Mouse (Mus musculus): ENCODE measurements around the gene Capns1. TPM values are rescaled to one million over a fixed set of nuclear protein-coding genes. Genes with fewer than 3 reads are reported as not detected.

Capns1 gene
- polyA plus RNA-seq, 1 experiment = 359 TPM

DNA sequence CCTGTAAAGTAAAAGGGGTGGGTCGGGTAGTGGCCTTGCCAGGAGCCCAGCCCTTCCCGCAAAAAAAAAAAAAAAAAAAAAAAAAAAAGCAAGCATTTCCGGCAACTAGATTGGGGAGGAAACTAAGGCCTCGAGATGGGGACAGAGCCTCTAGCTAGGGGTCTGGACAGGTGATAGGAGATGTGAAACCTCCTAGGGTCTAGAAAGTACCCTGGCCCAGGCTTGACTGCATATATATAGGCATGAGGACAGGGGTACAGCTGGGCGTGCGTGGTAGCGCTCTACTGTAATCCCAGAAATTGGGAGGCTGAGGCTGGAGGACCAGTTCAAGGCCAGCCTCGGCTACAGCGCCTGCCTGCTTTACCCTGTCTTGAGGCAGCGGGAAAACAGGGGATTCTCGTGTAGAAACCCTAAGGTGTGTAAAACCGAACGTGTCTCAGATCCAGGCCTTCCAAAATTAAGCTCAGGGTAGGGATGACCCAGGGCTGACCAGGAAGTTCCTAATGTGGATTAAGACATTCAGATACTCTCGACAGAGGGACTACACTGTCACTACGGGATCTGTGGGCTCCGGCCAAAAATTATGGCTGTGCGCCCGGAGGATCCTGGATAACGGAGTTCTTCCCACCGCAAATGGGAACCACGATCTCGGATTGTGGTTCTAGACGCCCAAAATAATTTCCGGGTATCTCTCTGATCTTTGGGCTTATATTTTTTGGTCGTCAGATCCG is 4.3 kb downstream of the Capns1 start:
- TF ChIP-seq POLR2A (IDR thresholded peaks at IDR 0.05; ENCODE audit: insufficient read depth, low read length) (no peak), EP300 (IDR thresholded peaks at IDR 0.05; ENCODE audit: insufficient read depth, low read depth, low read length) (no peak), CTCF (IDR thresholded peaks at IDR 0.05; ENCODE audit: low read depth, low read length) (no peak)
- H3K27me3 ChIP-seq (ENCODE audit: control insufficient read depth, insufficient read depth, low read length, poor library complexity, severe bottlenecking) = no peaks in the 10 kb centered on the region
- peak overlapping the region; percentile 93 for H3K4me3 ChIP-seq (ENCODE audit: low read depth, low read length)
- no peaks in the 10 kb centered on the region for H3K9me3 ChIP-seq (replicated peaks; ENCODE audit: control insufficient read depth, insufficient read depth, low read length, poor library complexity, severe bottlenecking)
- peaks cover 22% of the 10 kb centered on the region for H3K36me3 ChIP-seq (ENCODE audit: control insufficient read depth, insufficient read depth, low read length, poor library complexity, severe bottlenecking)
- peaks cover 3% of the 10 kb centered on the region for H3K4me1 ChIP-seq (ENCODE audit: control insufficient read depth, insufficient read depth, low read length)
- peak overlapping the region; percentile 83 for H3K9ac ChIP-seq (ENCODE audit: low read depth, poor library complexity, severe bottlenecking)
- peak overlapping the region; percentile 80 for H3K27ac ChIP-seq (ENCODE audit: insufficient read depth, low read length)

DNA sequence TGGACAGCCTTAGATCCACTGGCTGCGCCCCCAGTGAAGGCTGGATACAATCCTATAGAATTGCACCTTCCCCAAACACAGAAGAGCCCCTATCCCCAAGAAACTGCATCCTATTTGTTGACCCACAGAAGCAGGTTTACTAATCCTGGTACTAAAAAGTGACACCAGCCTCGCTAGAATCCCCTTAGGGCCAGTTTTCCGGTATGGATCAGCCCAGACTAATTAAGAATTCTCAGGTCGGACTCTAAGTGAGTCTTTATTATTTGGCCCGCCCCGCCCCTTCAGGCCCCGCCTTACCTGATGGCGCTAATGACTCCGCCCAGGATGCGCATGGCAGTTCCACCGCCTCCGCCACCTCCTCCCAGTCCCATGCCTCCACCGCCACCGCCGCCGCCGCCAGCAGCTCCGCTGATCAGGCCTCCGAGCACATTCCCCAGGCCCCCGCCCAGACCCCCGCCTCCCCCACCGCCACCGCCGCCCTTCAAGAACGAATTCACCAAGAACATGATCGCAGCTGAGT is 5.0 kb downstream of the Capns1 start:
- Histone ChIP-seq H3K4me1 (ENCODE audit: control insufficient read depth, insufficient read depth, low read length) (peaks cover 3% of the 10 kb centered on the region), H3K9me3 (replicated peaks; ENCODE audit: control insufficient read depth, insufficient read depth, low read length, poor library complexity, severe bottlenecking) (no peaks in the 10 kb centered on the region), H3K9ac (ENCODE audit: low read depth, poor library complexity, severe bottlenecking) (peak overlapping the region; percentile 83), H3K4me3 (ENCODE audit: low read depth, low read length) (peak overlapping the region; percentile 93), H3K27ac (ENCODE audit: insufficient read depth, low read length) (peak overlapping the region; percentile 91), H3K27me3 (ENCODE audit: control insufficient read depth, insufficient read depth, low read length, poor library complexity, severe bottlenecking) (no peaks in the 10 kb centered on the region), H3K36me3 (ENCODE audit: control insufficient read depth, insufficient read depth, low read length, poor library complexity, severe bottlenecking) (peaks cover 28% of the 10 kb centered on the region)
- TF ChIP-seq CTCF (IDR thresholded peaks at IDR 0.05; ENCODE audit: low read depth, low read length) (no peak), POLR2A (IDR thresholded peaks at IDR 0.05; ENCODE audit: insufficient read depth, low read length) (peak; percentile 43), EP300 (IDR thresholded peaks at IDR 0.05; ENCODE audit: insufficient read depth, low read depth, low read length) (0 out of 2 replicates have a peak, but pooled peaks have one; percentile 36)

- no peak for TF ChIP-seq EP300 (IDR thresholded peaks at IDR 0.05; ENCODE audit: insufficient read depth, low read depth, low read length)
- TF ChIP-seq POLR2A (IDR thresholded peaks at IDR 0.05; ENCODE audit: insufficient read depth, low read length) = peak; percentile 54
- Histone ChIP-seq H3K4me1 (ENCODE audit: control insufficient read depth, insufficient read depth, low read length) (peaks cover 5% of the 10 kb centered on the region), H3K36me3 (ENCODE audit: control insufficient read depth, insufficient read depth, low read length, poor library complexity, severe bottlenecking) (peaks cover 31% of the 10 kb centered on the region), H3K4me3 (ENCODE audit: low read depth, low read length) (peak overlapping the region; percentile 73), H3K9me3 (replicated peaks; ENCODE audit: control insufficient read depth, insufficient read depth, low read length, poor library complexity, severe bottlenecking) (no peaks in the 10 kb centered on the region), H3K27ac (ENCODE audit: insufficient read depth, low read length) (peak overlapping the region; percentile 91), H3K27me3 (ENCODE audit: control insufficient read depth, insufficient read depth, low read length, poor library complexity, severe bottlenecking) (no peaks in the 10 kb centered on the region), H3K9ac (ENCODE audit: low read depth, poor library complexity, severe bottlenecking) (peak overlapping the region; percentile 83)
Observed at GRCm38 (mm10) chr7:30193013-30193412, 5.6 kb downstream of the Capns1 start.

- Histone ChIP-seq H3K4me3 (ENCODE audit: low read depth, low read length) (peak overlapping the region; percentile 73), H3K9ac (ENCODE audit: low read depth, poor library complexity, severe bottlenecking) (peak overlapping the region; percentile 60), H3K9me3 (replicated peaks; ENCODE audit: control insufficient read depth, insufficient read depth, low read length, poor library complexity, severe bottlenecking) (no peaks in the 10 kb centered on the region), H3K27me3 (ENCODE audit: control insufficient read depth, insufficient read depth, low read length, poor library complexity, severe bottlenecking) (no peaks in the 10 kb centered on the region), H3K27ac (ENCODE audit: insufficient read depth, low read length) (no peak overlapping the region), H3K4me1 (ENCODE audit: control insufficient read depth, insufficient read depth, low read length) (peaks cover 3% of the 10 kb centered on the region), H3K36me3 (ENCODE audit: control insufficient read depth, insufficient read depth, low read length, poor library complexity, severe bottlenecking) (peaks cover 39% of the 10 kb centered on the region)
- no peak for TF ChIP-seq CTCF (IDR thresholded peaks at IDR 0.05; ENCODE audit: low read depth, low read length)
- TF ChIP-seq POLR2A (IDR thresholded peaks at IDR 0.05; ENCODE audit: insufficient read depth, low read length) = no peak
- no peak for TF ChIP-seq EP300 (IDR thresholded peaks at IDR 0.05; ENCODE audit: insufficient read depth, low read depth, low read length)
Observed at GRCm38 (mm10) chr7:30192088-30192487, 6.5 kb downstream of the Capns1 start.

DNA sequence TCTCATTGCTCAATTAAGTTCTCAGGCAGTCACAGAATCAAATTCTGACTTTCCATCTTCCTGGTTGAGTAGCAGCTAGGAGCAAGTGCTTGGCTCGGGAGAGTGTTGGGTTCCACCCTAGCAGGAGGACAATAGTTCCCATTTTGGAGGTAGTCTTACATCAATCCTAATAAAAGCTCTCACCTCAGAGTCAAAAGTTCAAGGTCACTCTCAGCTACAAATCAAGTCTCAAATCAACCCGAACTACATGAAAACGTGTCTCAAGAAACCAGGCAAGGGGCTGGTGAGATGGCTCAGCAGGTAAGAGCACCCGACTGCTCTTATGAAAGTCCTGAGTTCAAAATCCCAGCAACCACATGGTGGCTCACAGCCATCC is 9.5 kb downstream of the Capns1 start:
- Histone ChIP-seq H3K4me1 (ENCODE audit: control insufficient read depth, insufficient read depth, low read length) (peaks cover 3% of the 10 kb centered on the region), H3K36me3 (ENCODE audit: control insufficient read depth, insufficient read depth, low read length, poor library complexity, severe bottlenecking) (peaks cover 48% of the 10 kb centered on the region), H3K9ac (ENCODE audit: low read depth, poor library complexity, severe bottlenecking) (no peak overlapping the region), H3K9me3 (replicated peaks; ENCODE audit: control insufficient read depth, insufficient read depth, low read length, poor library complexity, severe bottlenecking) (no peaks in the 10 kb centered on the region), H3K4me3 (ENCODE audit: low read depth, low read length) (no peak overlapping the region), H3K27me3 (ENCODE audit: control insufficient read depth, insufficient read depth, low read length, poor library complexity, severe bottlenecking) (no peaks in the 10 kb centered on the region), H3K27ac (ENCODE audit: insufficient read depth, low read length) (peak overlapping the region; percentile 63)
- no peak for TF ChIP-seq CTCF (IDR thresholded peaks at IDR 0.05; ENCODE audit: low read depth, low read length)
- TF ChIP-seq POLR2A (IDR thresholded peaks at IDR 0.05; ENCODE audit: insufficient read depth, low read length) = no peak
- TF ChIP-seq EP300 (IDR thresholded peaks at IDR 0.05; ENCODE audit: insufficient read depth, low read depth, low read length) = no peak
